Comparison of ENCODE assay signal across 33 mouse cellular contexts in the genomic region with DNA sequence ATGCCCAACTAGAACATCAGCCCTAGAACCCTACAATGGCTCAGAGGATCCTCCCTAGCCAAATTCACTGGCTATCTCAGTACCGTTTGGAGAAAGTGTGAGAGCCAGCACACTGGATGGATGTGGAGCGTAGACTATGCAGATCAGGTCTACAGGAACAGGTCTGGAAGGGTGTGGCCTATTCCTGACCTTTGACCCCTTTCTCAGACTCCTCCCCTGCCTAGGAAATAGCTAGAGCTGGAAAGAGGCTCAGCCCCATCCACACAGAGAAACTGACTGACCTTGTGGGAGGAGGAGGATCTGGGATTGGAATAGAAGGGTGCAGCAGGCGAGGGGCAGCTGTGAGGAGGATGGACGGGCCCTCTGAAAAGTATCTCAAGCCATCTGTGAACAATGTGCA. TPM values are rescaled to one million over a fixed set of nuclear protein-coding genes. Genes with fewer than 3 reads are reported as not detected.
A peak's percentile ranks its signal among the peaks of the same experiment; 100 is the strongest.
DNase-seq lines count a peak whose midpoint lies in the region; ATAC-seq and TF ChIP-seq lines count a peak whose summit lies in the region.
"Had no signal": no experiment of that assay in that cellular context is flagged by ENCODE, and none has a peak within 500 bp of the region (broad histone marks: within the 10 kb centered on the region; RNA-seq: fewer than 3 reads in every experiment).

No protein-coding gene starts in this region.

- no peak overlapping the region for H3K9ac ChIP-seq in kidney, embryonic 14.5 days (ENCODE audit: low read depth, low read length)
- H3K9ac ChIP-seq in liver, adult 2 months (ENCODE audit: low read depth, low read length), result no peak overlapping the region
- H3K9ac ChIP-seq in liver, embryonic 11.5 days (ENCODE audit: low read depth, low read length), result no peak overlapping the region
- no peak overlapping the region for H3K9ac ChIP-seq in intestine, embryonic 15.5 days
- H3K9ac ChIP-seq: embryonic facial prominence, embryonic 12.5 days; forebrain, embryonic 15.5 days; hindbrain, embryonic 13.5 days; limb, embryonic 13.5 days; liver, embryonic 14.5 days; lung, embryonic 14.5 days; stomach, embryonic 15.5 days had no signal

- no peak for TF ChIP-seq CTCF in kidney, adult 2 months (conservative IDR thresholded peaks at IDR 0.05; ENCODE audit: insufficient read depth, insufficient read length, low read depth, low read length)
- no peak for TF ChIP-seq CTCF in liver, adult 2 months (IDR thresholded peaks at IDR 0.05; ENCODE audit: low read depth, low read length)

- 79% methylated on average over 4 of the region's 4 CpGs for WGBS in kidney, adult 2 months
- 87% methylated on average over 4 of the region's 4 CpGs for WGBS in kidney, embryonic 14.5 days
- WGBS in liver, adult 2 months, result 93% methylated on average over 4 of the region's 4 CpGs
- 84% methylated on average over 4 of the region's 4 CpGs for WGBS in liver, embryonic 11.5 days
- 84% methylated on average over 4 of the region's 4 CpGs for WGBS in intestine, embryonic 15.5 days

- no peaks in the 10 kb centered on the region for H3K36me3 ChIP-seq in kidney, adult 2 months (ENCODE audit: control insufficient read depth, insufficient read depth, low read length)
- H3K36me3 ChIP-seq in kidney, embryonic 14.5 days (ENCODE audit: control insufficient read depth, insufficient read depth, low read length), result no peaks in the 10 kb centered on the region
- no peaks in the 10 kb centered on the region for H3K36me3 ChIP-seq in liver, adult 2 months (ENCODE audit: control insufficient read depth, insufficient read depth, low read length)
- no peaks in the 10 kb centered on the region for H3K36me3 ChIP-seq in liver, embryonic 11.5 days (ENCODE audit: control insufficient read depth, insufficient read depth, low read length)
- H3K36me3 ChIP-seq in intestine, embryonic 15.5 days, result no peaks in the 10 kb centered on the region
- H3K36me3 ChIP-seq: embryonic facial prominence, embryonic 12.5 days; forebrain, embryonic 10.5 days; forebrain, embryonic 15.5 days; hindbrain, embryonic 13.5 days; limb, embryonic 13.5 days; stomach, embryonic 15.5 days had no signal

- no peaks in the 10 kb centered on the region for H3K79me2 ChIP-seq in liver, adult 2 months (ENCODE audit: control insufficient read depth, insufficient read depth, low read length)

- no peaks in the 10 kb centered on the region for H3K9me3 ChIP-seq in kidney, embryonic 14.5 days (ENCODE audit: control insufficient read depth, low read length)
- H3K9me3 ChIP-seq in liver, embryonic 11.5 days (ENCODE audit: control insufficient read depth, low read length), result no peaks in the 10 kb centered on the region
- no peaks in the 10 kb centered on the region for H3K9me3 ChIP-seq in intestine, embryonic 15.5 days
- H3K9me3 ChIP-seq: embryonic facial prominence, embryonic 12.5 days; forebrain, embryonic 10.5 days; forebrain, embryonic 15.5 days; hindbrain, embryonic 13.5 days; limb, embryonic 13.5 days; stomach, embryonic 15.5 days had no signal

- H3K4me3 ChIP-seq in kidney, adult 2 months (ENCODE audit: insufficient read depth, low read depth, low read length), result no peak overlapping the region
- H3K4me3 ChIP-seq in kidney, embryonic 14.5 days (ENCODE audit: low read length), result no peak overlapping the region
- no peak overlapping the region for H3K4me3 ChIP-seq in liver, adult 2 months (ENCODE audit: insufficient read depth, low read depth, low read length)
- H3K4me3 ChIP-seq in liver, embryonic 11.5 days (ENCODE audit: low read depth, low read length), result no peak overlapping the region
- no peak overlapping the region for H3K4me3 ChIP-seq in intestine, embryonic 15.5 days (replicated peaks)
- H3K4me3 ChIP-seq: embryonic facial prominence, embryonic 12.5 days; forebrain, embryonic 10.5 days; forebrain, embryonic 15.5 days; hindbrain, embryonic 13.5 days; limb, embryonic 13.5 days; stomach, embryonic 15.5 days had no signal

- H3K4me1 ChIP-seq in kidney, adult 2 months (ENCODE audit: control insufficient read depth, insufficient read depth, low read length), result peaks cover 8% of the 10 kb centered on the region; the same call in 1 of the 2 replicates
- H3K4me1 ChIP-seq in kidney, embryonic 14.5 days (ENCODE audit: control insufficient read depth, insufficient read depth, low read length), result no peaks in the 10 kb centered on the region
- no peaks in the 10 kb centered on the region; the same call in 1 of the 2 replicates for H3K4me1 ChIP-seq in liver, adult 2 months (ENCODE audit: control insufficient read depth, insufficient read depth, low read length)
- peaks cover 18% of the 10 kb centered on the region for H3K4me1 ChIP-seq in liver, embryonic 11.5 days (replicated peaks; ENCODE audit: control insufficient read depth, insufficient read depth, low read length)
- peaks cover 15% of the 10 kb centered on the region for H3K4me1 ChIP-seq in intestine, embryonic 15.5 days (replicated peaks)

- no peak for ATAC-seq in kidney, embryonic 14.5 days (ENCODE audit: low FRiP score, low TSS enrichment)
- ATAC-seq in liver, embryonic 11.5 days (replicated peaks; ENCODE audit: low FRiP score), result no peak
- peak; percentile 44; the same call in 1 of the 2 replicates for ATAC-seq in intestine, embryonic 15.5 days
- ATAC-seq: forebrain, embryonic 15.5 days; midbrain, embryonic 16.5 days had no signal

- peak; percentile 76 for DNase-seq in kidney, adult 2 months
- DNase-seq in liver, adult 2 months (ENCODE audit: extremely low read depth, low read depth, low spot score), result peak; percentile 54
- no peak for DNase-seq in liver, embryonic 11.5 days (ENCODE audit: low spot score)
- DNase-seq in heart, postnatal 25 days (ENCODE audit: low spot score), result no peak
- DNase-seq in cerebellum, adult 8-10 months, result no peak
- DNase-seq: adrenal gland, postnatal 10 days; cerebellum, adult 9-11 months; embryo, embryonic 11 days; gastrocnemius, postnatal 25 days; heart, adult 18-20 months; heart, postnatal 4 days; lung, embryonic 14.5 days; right cerebral cortex, postnatal 25 days; thymus, postnatal 25 days had no signal

- no peak overlapping the region for H3K4me2 ChIP-seq in kidney, embryonic 14.5 days (replicated peaks; ENCODE audit: low read depth, low read length)
- no peak overlapping the region for H3K4me2 ChIP-seq in liver, embryonic 11.5 days
- no peak overlapping the region for H3K4me2 ChIP-seq in intestine, embryonic 15.5 days (replicated peaks)
- H3K4me2 ChIP-seq: embryonic facial prominence, embryonic 12.5 days; forebrain, embryonic 15.5 days; heart, embryonic 11.5 days; hindbrain, embryonic 13.5 days; limb, embryonic 13.5 days; lung, embryonic 14.5 days; midbrain, embryonic 11.5 days; stomach, embryonic 15.5 days had no signal

- H3K27me3 ChIP-seq in kidney, adult 2 months (replicated peaks; ENCODE audit: control insufficient read depth, insufficient read depth, low read length), result no peaks in the 10 kb centered on the region
- H3K27me3 ChIP-seq in kidney, embryonic 14.5 days (ENCODE audit: control insufficient read depth, insufficient read depth, low read length), result peaks cover 31% of the 10 kb centered on the region
- 0 out of 2 replicates have a peak, but pooled peaks cover 2% of the 10 kb centered on the region for H3K27me3 ChIP-seq in liver, adult 2 months (ENCODE audit: control insufficient read depth, insufficient read depth, low read length)
- peaks cover 39% of the 10 kb centered on the region for H3K27me3 ChIP-seq in liver, embryonic 11.5 days (replicated peaks; ENCODE audit: control insufficient read depth, insufficient read depth, low read length)
- H3K27me3 ChIP-seq in intestine, embryonic 15.5 days (replicated peaks), result peaks cover 28% of the 10 kb centered on the region

- intact Hi-C loops in heart, postnatal 25 days (cut with DNase I), result no loop called here

- TF ChIP-seq POLR2A in kidney, adult 2 months (IDR thresholded peaks at IDR 0.05; ENCODE audit: low read depth, low read length), result no peak
- no peak for TF ChIP-seq POLR2A in liver, adult 2 months (IDR thresholded peaks at IDR 0.05; ENCODE audit: extremely low read depth, insufficient read depth, low read length)

- H3K27ac ChIP-seq in kidney, adult 2 months (ENCODE audit: insufficient read depth, low read depth, low read length), result no peak overlapping the region
- H3K27ac ChIP-seq in kidney, embryonic 14.5 days (ENCODE audit: low read depth, low read length), result no peak overlapping the region
- H3K27ac ChIP-seq in liver, adult 2 months (replicated peaks; ENCODE audit: insufficient read depth, low read depth, low read length), result no peak overlapping the region
- H3K27ac ChIP-seq in liver, embryonic 11.5 days (ENCODE audit: low read depth, low read length), result no peak overlapping the region
- H3K27ac ChIP-seq in intestine, embryonic 15.5 days, result no peak overlapping the region
- H3K27ac ChIP-seq: embryonic facial prominence, embryonic 12.5 days; forebrain, embryonic 10.5 days; forebrain, embryonic 15.5 days; hindbrain, embryonic 13.5 days; kidney, postnatal 0 days; limb, embryonic 13.5 days; liver, embryonic 14.5 days; stomach, embryonic 15.5 days had no signal

RNA-seq across cellular contexts. Expression of a gene that starts 4.4 kb away (rescaled TPM):
- 46.6 and 50.2 TPM in 2 replicates for polyA plus RNA-seq in kidney, adult 2 months (2012; rRNA removed)
- 7.3 and 10.6 TPM in 2 replicates for polyA plus RNA-seq in kidney, embryonic 14.5 days (2014; fragmentation: Nextera tagmentation; extraction: Ambion mirVana)
- total RNA-seq in liver, adult 2 months (2014; rRNA removed), result 0.28 TPM in 1 of 2 replicates, not detected in the other
- polyA plus RNA-seq in liver, adult 2 months (2012; rRNA removed), result 0.40 TPM in 1 of 2 replicates, not detected in the other
- 11.9 and 16.4 TPM in 2 replicates for polyA plus RNA-seq in liver, embryonic 11.5 days (2014; fragmentation: Nextera tagmentation; extraction: Ambion mirVana)
- polyA plus RNA-seq in intestine, embryonic 15.5 days (2015; fragmentation: Nextera tagmentation; extraction: Ambion mirVana), result 13.6 and 17.7 TPM in 2 replicates
- not detected for total RNA-seq in heart, postnatal 25 days (2021)
- total RNA-seq: gastrocnemius, adult 18-20 months; gastrocnemius, postnatal 25 days; heart, adult 18-20 months; heart, postnatal 4 days; layer of hippocampus, postnatal 25 days; left cerebral cortex, adult 8-10 months; left cerebral cortex, postnatal 36 days; megakaryocyte, adult 5-6 weeks; neutrophil, adult 5-6 weeks had no signal
- polyA plus RNA-seq: midbrain, embryonic 16.5 days had no signal

RNA-seq across cellular contexts. Expression of a gene that starts 25.0 kb away (rescaled TPM):
- polyA plus RNA-seq in kidney, adult 2 months (2012; rRNA removed), result 1,125 and 1,412 TPM in 2 replicates
- 4.4 and 4.7 TPM in 2 replicates for polyA plus RNA-seq in kidney, embryonic 14.5 days (2014; fragmentation: Nextera tagmentation; extraction: Ambion mirVana)
- total RNA-seq in liver, adult 2 months (2014; rRNA removed), result 64.4 and 95.4 TPM in 2 replicates
- polyA plus RNA-seq in liver, adult 2 months (2012; rRNA removed), result 344 and 377 TPM in 2 replicates
- 2.8 and 5.2 TPM in 2 replicates for polyA plus RNA-seq in liver, embryonic 11.5 days (2014; fragmentation: Nextera tagmentation; extraction: Ambion mirVana)
- 11.4 and 13.4 TPM in 2 replicates for polyA plus RNA-seq in intestine, embryonic 15.5 days (2015; fragmentation: Nextera tagmentation; extraction: Ambion mirVana)
- total RNA-seq in heart, postnatal 25 days (2021), result under 1 TPM; 0.17 to 0.49 TPM
- total RNA-seq: neutrophil, adult 5-6 weeks had no signal

RNA-seq across cellular contexts. Expression of a gene that starts 37.7 kb away (rescaled TPM):
- polyA plus RNA-seq in kidney, adult 2 months (2012; rRNA removed), result 30.8 and 31.0 TPM in 2 replicates
- 1,196 and 1,506 TPM in 2 replicates for polyA plus RNA-seq in kidney, embryonic 14.5 days (2014; fragmentation: Nextera tagmentation; extraction: Ambion mirVana)
- total RNA-seq in liver, adult 2 months (2014; rRNA removed), result 2.4 and 4.4 TPM in 2 replicates
- polyA plus RNA-seq in liver, adult 2 months (2012; rRNA removed), result 2.2 and 5.2 TPM in 2 replicates
- polyA plus RNA-seq in liver, embryonic 11.5 days (2014; fragmentation: Nextera tagmentation; extraction: Ambion mirVana), result 572 and 617 TPM in 2 replicates
- polyA plus RNA-seq in intestine, embryonic 15.5 days (2015; fragmentation: Nextera tagmentation; extraction: Ambion mirVana), result 672 and 702 TPM in 2 replicates
- total RNA-seq in heart, postnatal 25 days (2021), result 10 to 100 TPM; 35.8 to 44.2 TPM

RNA-seq across cellular contexts. Expression of a gene that starts 50.3 kb away (rescaled TPM):
- polyA plus RNA-seq in kidney, adult 2 months (2012; rRNA removed), result 60.2 and 68.7 TPM in 2 replicates
- polyA plus RNA-seq in kidney, embryonic 14.5 days (2014; fragmentation: Nextera tagmentation; extraction: Ambion mirVana), result 138 and 158 TPM in 2 replicates
- total RNA-seq in liver, adult 2 months (2014; rRNA removed), result 40.7 and 42.0 TPM in 2 replicates
- 24.0 and 25.7 TPM in 2 replicates for polyA plus RNA-seq in liver, adult 2 months (2012; rRNA removed)
- polyA plus RNA-seq in liver, embryonic 11.5 days (2014; fragmentation: Nextera tagmentation; extraction: Ambion mirVana), result 133 and 139 TPM in 2 replicates
- polyA plus RNA-seq in intestine, embryonic 15.5 days (2015; fragmentation: Nextera tagmentation; extraction: Ambion mirVana), result 198 TPM in 2 replicates
- 100 to 1,000 TPM; 171 to 178 TPM for total RNA-seq in heart, postnatal 25 days (2021)

Comparison
In these comparisons a context has a peak if more than half of its experiments do, and no peak if none do; other contexts are left out.
1. DNase-seq: peak in kidney, adult 2 months (single experiment) and liver, adult 2 months (single experiment); none in liver, embryonic 11.5 days (single experiment), heart, postnatal 25 days (single experiment) and cerebellum, adult 8-10 months (single experiment).
2. RNA of a gene that starts 25.0 kb away (polyA plus RNA-seq): 1,125 to 1,412 TPM in kidney, adult 2 months and 344 to 377 TPM in liver, adult 2 months; 11.4 to 13.4 TPM in intestine, embryonic 15.5 days, 2.8 to 5.2 TPM in liver, embryonic 11.5 days and 4.4 to 4.7 TPM in kidney, embryonic 14.5 days; every median in the first group is over 10 times any median in the second.
3. RNA of a gene that starts 37.7 kb away (polyA plus RNA-seq): 1,196 to 1,506 TPM in kidney, embryonic 14.5 days, 672 to 702 TPM in intestine, embryonic 15.5 days and 572 to 617 TPM in liver, embryonic 11.5 days; 30.8 to 31.0 TPM in kidney, adult 2 months and 2.2 to 5.2 TPM in liver, adult 2 months; every median in the first group is over 10 times any median in the second.